Mouse (Mus musculus) right cerebral cortex, adult 18-20 months (tissue): ENCODE data around the gene Cherp.

Source experiments
- DNase-seq: peaks from one replicate; pipeline ENCODE4 v3.0.0; 2022; ENCODE audit warnings: mixed read lengths

The Cherp gene

DNA sequence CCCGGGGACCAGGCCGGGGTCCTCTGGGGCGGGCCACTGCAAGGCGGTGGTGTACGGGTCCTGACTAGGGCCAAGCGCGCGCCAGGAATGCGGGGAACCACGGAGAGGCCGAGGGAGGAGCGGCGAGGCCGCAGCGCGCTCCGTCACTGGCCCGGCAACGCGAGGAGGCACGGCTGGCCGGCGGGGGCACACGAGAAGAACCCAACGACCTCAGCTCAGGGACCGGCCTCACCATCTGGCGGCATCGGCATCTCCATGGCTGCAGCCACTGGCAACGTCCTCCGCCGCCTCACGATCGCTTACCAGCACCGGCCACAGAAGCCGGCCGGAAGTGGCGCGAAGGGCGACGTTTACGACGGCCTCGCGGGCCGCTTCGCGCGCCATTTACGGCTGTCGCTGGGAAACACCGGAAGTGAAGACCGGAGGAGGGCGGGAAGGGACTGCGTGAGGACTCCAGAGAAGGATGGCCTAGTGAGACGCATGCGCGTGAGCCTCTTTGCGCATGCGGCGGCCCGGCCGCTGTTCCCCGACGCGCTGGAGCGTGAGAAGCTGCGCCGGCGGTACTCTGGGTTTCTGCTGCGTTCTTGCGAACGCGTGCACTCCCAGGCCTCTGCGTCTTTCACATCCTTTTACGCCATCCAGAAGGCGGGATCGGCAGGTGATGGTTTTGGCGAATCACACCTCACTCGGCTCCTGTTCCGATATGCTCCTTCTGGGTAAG, at the start of gene Cherp:
TSS of gene Cherp (minus strand) at position 401 of the 721 bp plus-strand sequence.
- peak; percentile 98 for DNase-seq

DNA sequence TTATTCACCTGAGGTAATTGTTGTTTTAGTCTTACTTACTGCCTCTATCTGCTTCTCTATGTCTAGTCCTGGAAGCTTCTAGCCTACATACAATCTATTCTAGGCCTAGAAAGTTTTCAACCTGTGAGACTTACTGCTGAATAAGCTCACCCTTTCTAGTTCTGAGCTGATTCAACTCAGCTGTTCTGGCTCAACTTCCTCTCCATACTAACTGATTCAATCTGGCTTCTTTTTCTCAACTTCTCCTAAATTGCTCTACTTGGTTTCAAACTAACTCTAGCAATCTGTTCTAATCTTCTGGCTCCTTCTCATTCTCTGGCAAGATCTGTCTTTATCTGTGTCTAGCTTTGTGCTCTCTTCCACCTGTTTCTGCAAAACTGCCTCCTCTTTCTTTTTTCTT, 46.9 kb upstream of the Cherp start:
- DNase-seq: no peak

DNA sequence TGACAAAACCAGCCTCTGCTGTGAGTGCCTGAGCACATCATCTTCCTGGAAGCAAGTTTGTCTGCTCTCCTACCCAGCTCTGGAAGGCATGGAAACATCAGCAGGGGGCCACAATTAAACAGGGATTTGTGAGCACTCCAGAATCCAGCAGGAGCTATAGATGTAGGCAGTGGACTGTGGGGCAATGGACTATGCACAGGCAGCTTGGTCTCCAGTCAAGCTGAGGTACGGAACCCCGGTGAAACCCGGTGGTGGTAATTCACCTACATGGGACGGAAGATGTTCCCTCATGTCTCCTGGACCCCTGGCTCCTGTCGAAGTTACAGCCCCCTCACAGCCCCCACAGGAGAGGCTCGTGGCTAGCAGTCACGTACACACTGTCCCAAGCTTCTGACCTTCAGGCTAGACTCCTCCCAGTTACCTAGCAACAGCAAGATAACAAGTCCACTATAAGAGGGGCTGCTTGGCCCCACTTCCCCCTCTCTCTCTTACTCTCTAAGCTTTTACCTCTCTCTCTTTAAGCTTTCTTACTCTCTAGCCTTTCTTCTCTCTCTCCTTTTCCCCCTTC, 42.5 kb upstream of the Cherp start:
- no peak for DNase-seq

DNA sequence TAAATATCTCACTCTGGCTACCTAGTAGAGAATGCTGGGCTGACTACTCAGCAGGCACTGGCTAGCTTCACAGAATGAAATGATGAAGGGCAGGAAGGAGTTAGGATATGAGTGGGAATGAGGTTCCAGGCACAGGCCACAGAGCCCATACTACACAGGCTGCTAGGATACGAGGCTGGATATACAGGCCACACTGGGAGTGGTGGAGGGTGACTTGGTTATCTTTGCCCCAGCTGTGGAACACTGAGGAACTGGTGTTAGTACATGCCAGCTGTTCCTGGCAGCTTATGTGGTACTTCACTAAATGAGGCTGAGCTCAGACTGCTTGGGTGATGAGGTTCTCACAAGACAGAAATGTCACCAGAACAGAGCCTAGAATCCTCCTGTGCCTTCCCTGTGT, 38.1 kb upstream of the Cherp start:
- no peak for DNase-seq

DNA sequence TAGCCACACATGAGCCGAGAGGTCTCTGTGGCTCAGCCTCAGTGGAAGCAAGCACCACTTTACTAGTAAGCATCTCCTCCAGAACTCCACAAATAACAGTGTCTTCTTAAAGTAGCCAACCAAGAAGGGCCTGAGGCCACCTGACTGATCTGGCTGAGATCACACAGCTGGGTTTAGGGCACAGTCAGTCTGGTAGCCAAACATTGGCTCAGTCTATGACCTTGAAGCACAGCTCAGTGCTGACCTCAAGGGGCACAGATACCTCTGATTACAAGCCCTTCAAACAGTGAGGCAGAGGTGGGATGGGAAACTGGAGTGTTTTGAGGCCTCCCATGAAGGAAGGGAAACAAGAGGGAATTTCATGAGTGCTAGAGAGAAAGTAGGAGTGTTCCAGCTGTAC, 37.6 kb upstream of the Cherp start:
- no peak for DNase-seq

DNA sequence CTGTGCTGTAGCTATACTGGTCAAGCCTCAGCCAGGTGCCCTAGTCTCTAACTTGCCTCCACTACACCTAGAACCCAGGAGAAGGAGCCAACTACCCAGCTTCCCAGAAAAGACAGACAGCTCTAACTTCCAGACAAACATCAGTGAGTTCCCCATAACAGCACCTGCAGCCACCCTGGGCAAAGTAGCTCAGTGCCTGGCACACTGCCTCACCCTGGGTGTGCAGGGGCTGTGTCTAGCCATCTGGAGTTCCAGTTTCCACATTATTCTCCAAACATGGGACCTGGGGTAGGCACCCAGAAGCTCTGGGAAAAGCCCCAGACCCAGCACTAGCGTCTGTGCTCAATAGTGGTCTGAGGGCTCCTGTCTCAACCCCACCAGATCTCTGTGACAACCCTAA, 32.5 kb upstream of the Cherp start:
- DNase-seq: no peak

DNA sequence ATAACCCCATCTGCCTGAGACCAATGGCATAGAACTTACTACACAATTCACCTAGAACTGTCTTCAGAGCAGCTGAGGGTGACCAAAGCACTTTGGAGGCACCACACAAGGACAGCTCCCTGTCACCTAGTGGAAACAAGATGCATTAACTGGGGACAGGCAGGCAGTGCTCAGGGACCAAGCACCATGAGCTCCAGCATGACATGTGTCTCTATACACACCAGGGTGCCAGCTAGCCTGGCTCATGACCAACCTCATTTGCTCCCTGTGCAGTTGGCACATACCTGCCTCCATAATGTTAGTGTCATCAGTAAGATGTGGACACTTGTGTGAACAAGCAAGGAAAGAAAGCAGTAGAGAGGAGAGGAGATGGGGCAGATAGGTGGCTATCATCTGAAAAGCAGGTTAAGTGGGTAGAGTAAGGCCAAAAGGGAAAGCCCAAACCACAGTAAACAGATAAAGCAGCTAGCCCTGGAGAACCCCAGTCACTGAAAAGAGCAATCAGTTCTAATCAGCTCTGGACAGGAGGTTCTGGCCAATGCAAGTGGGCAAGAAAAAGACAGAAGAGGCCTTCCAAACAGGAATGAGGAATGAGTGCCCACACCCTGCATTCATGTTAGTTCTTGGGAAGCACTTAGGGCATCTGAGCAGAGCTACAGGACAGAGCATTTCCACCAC, 29.8 kb upstream of the Cherp start:
- no peak for DNase-seq

DNA sequence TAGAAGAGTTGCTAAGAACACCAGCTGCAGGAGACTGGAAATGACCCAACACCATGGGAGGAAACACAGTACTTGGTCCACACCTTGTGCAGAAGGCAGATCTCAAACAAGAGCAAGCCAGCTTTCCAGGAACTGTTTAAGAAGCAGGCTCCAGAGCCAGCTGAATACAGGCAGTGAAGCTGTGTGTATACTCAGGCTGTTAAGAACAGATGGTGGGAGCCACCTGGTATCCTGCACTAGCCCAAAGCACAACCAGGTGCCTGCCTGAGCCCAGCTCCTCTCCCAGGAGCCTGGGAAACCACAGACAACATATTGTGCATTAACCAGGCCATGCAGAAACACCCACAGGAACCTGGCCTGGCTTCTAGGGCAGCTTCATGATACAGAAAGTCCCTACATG, 29.1 kb upstream of the Cherp start:
- peak; percentile 62 for DNase-seq

DNA sequence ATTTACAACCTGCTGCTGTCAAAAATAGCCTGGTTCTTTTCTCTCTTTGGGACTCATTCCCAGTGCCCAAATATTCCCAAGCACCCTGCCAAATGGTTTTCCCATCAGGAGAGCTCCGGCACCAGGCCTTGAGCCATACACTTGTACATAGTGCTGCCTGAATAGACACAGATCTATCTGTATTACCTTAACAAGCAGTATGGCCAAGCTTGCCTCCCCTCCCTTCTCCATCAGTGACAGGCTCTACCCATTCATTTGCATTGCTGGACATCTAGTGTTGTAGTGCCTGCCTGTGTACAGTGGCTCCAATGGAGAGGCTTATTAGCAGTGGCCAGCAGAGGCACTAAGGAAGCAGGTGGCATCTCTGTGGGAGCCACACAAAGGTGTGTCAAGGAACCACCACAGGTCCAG, 25.5 kb upstream of the Cherp start:
- no peak for DNase-seq

DNA sequence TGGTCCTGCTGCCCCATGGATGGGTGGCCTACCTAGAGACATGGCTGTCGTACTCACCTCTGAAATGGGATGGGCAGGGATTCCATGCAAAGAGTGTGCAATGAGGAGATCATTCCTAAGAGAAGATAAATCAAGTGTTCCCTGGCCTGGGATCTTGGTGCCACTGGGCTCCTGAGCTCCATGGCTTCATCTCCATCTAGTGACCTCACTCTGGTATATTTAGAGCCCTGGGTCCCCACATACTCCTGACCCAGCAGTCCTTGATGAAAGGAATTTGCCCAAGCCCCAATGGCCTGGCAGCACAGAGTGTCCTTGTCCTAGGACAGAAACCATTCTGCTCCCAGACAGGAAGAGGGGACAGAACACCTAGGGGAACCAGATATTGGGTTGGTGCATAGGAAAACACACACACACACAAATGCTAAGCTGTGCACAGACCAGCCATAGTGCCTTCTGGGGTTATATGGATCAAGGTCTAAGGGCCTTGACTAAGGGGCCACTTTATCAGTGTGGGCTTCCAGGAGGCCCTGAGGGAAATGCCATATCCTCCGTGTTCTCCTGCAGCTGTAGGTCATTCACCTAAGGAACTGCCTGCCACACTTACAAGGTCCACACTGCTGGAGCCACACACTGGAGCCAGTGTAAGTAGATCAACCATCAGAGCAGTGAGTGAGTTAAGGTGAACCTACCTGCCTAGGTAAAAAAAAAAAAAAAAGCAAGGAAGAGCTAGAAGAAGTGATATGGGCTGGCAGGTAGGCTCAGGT, 24.7 kb upstream of the Cherp start:
- DNase-seq: no peak

DNA sequence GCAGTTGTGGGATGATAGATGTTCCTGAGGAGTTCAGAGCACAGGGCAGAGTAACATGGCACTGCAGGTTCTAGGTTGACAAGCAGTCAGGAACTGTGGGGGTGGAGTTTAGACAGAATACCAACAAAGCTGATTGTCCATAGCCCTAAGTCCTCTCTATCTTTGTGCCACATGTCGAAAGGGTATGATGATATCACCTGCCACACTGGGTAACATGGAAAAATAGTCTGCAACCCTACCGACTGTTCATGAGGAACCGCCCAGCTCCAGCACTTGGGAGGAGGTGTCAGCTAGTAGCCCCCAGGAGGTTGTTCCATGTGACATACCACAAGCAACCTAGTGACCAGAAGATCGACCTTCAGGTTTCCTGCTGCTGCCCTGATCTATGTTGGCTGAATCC, 23.5 kb upstream of the Cherp start:
- no peak for DNase-seq

DNA sequence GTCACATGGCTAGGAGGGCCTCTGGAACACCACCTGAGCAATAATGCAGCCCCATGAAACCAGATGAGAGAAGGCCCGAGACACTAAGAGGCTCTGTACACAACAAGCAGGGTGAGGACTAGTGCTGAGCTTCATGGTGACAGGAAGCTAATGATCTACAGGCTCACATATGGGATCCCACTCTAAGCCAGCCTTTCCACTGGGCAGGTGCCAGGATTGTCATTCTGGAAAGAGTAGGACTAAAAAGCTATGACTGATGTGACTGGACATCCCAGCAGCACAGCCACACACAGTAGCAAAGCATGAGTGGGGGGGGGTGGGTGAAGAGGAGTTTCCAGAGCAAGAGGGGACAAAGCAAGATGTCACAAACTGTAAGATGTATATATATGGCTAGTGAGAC, 22.9 kb upstream of the Cherp start:
- no peak for DNase-seq

DNA sequence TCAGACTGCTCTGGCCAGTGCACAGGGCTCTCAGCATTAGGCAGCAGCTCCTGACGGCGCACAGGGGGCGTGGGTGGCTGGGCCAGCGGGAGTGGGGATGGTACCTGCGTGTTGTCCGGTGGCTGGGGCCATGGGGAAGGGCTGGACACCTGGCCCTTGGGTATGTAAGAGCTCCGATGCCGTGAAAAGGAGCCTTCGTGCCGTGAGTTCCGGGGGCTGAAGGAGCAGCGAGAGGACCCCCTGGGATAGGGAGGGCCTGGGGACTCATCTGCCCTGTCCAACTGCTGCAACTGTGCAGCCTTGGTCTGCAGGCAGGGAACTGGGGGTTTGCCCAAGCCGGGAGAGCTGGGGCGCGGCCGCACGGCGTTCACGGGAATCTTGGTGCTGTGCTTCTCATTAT, 21.2 kb upstream of the Cherp start:
- no peak for DNase-seq

DNA sequence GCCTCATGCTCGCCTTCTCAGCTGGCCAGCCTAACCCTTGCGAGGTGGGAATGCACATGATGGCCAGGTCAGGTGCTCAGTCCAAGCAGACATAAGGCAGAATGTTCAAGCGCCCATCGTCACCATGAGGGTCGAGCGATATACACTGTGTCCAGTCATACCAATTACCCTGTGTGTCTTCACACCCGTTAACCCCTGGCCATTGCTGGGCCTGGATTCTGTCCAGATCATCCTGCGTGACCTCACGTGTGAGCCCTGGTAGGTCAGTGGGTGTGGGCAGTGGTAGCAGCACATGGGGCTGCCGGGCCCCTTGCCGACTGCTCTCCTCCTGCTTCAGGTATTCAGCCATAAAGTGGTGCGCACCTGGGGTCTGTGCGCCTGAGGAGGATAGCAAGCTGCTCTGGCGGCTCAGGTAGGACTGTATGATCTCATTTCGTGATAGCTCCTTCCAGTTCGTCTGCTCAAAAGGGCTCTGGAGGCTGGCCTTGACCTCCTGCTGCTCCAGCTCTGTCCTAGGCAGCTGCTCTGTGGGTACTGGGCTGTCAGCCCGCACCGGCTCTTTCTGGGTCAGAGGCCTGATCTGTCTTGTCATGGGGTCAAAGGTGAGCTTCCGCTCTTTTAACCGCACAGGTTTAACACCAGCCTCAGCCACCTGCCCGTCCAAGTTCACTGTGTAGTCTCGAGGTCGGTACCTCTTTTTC, 20.5 kb upstream of the Cherp start:
- DNase-seq: no peak

DNA sequence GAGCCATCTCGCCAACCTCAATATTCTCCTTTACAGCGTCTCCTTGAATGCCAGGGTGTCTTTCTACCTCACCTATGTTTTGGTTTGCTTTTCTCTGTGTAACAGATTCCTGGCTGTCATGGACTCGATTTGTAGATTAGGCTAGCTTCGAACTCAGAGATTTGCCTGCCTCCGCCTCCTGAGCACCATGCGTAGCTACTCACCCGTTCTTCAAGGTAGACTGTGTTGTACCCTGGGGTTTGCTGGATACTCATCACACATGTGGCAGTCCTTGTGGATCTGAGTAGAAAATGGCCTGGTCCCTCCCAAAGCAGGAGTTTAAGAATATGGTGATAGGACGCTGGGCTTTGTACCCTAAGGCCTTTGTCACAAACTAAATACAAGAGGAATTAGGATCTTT, 18.4 kb upstream of the Cherp start:
- DNase-seq: no peak

DNA sequence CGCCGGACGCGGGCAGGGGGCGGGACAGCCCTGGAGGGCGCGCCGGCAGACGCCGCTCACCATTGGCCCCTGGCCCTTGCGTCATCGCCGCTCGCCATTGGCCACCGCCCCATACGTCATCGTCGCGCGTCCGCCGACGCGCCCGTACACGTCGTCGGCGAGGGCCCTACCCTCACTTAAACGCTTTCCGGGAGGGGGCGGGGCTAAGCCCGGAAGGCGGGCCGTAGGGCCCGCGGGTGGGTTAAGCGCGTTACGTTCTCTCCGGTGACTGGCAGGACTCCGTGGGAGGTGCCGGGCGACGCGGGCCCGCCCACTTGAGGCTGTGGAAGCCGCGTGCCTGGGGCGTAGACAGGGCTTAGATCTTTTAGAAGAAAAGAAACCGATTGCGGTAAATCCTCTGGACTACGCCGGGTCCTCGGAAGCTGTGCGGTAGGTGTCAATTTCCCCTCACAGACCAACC, 17.6 kb upstream of the Cherp start:
- peak; percentile 99 for DNase-seq

DNA sequence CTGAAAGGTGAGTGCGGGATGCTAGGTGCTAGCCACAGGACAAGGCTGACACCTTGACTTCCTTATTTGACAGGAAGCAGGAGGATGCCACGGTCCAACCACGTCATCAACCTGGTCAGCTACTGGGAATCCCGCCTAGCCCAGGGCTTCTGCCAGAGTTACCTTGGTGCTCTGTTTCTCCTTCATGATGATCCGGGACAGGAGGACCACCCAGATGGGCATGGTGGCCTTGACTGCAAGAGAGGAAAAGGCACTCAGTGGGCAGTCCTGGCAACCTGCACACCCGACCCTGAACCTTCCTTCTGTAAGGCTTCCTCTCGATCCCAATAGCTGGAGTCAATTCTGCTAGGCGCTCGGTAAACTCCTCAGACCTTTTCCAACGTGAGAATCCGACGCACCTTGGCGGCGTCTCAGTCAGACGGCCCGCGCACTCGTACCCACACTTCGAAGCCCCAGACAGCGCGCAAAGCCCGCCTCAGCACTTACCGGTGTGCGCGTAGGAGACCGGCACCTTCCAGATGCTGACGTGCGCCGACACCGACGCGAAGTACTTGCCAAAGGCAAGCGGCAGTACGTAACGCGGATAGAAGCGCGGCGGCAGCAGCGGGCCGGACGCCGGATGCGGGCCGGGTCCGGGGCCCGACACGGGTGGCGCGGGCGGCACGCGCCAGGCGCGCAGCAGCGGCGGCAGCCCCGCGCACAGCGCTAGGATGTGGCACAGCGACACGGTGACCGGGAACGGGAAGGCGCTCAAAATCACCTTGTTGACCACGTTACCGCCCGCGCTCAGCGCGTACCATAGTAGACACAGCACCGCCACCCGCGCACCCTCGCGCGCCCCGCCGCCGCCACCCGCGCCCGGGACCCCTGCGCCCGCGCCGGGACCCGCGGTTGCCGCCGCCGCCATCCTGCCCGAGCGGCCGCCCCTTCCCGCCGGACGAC, 16.9 kb upstream of the Cherp start, which contains the start of gene Slc35e1:
TSS of gene Slc35e1 (minus strand) at position 935 of the 942 bp plus-strand sequence.
- DNase-seq: peak; percentile 55

DNA sequence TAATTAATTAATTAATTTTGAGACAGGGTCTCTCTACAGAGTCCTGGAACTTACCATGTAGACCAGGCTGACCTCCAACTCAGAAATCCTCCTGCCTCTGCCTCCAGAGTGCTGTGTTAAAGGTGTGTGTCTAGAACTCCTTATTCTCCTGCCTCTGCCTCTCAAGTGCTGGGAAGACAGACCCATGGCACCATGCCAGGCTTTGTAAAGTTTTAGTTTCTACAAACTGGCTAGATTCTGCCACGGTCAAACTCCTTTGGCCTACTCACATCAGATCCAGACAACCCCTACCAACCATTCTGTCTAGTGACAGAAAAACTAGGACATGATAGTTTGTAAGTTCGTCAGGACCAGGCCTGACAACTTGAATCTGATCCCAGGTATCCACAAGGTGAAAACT, 16.0 kb upstream of the Cherp start:
- DNase-seq: no peak

DNA sequence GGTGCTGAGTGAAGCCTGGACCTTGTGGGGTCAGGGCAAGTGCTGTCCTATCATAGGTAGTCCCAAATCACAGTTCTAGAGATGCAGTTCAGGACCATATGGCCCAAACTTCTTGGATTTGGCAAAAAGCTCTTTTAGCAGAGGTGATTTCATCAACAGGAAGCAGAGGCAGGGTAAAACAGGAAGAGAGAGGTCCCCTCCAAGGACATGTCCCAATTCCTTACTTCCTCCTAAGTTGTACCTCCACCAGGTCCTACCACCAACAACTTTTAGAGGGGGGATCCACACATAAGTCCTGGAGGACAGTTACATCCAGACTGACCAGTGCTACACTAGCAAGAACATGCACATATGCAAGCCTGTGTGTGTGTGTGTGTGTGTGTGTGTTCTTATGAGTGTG, 12.0 kb upstream of the Cherp start:
- DNase-seq: no peak

DNA sequence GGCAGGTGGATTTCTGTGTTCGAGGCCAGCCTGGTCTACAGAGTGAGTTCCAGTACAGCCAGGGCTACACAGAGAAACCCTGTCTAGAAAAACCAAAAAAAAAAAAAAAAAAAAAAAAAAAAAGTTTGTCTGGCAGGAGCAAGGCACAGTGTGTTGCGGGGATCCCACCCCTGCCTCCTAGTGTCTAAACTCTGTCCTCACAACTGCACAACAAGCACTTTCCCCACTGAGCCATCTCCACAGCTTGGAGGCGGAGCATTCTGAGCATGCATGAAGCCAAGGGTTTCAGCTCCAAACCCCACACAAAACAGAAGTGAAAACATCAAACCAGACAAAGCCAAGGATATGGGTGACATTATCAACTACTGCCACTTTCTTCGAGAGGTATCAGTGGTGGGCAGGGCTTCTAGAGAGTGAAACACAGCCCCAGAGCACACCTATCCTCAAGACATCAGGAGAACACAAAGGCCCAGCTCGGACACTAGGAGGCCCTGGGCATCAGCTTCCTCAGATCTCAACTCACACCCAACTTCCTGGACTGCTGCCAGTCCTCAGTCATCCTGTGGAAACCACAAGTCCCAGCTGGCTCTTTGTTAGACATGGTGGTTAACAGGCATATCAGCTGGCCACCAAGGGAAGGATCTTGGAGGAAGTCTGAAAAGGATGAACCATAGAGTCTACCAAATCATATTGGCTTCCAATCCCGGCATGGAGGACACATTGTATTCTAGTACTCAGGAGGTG, 10.6 kb upstream of the Cherp start:
- DNase-seq: no peak

DNA sequence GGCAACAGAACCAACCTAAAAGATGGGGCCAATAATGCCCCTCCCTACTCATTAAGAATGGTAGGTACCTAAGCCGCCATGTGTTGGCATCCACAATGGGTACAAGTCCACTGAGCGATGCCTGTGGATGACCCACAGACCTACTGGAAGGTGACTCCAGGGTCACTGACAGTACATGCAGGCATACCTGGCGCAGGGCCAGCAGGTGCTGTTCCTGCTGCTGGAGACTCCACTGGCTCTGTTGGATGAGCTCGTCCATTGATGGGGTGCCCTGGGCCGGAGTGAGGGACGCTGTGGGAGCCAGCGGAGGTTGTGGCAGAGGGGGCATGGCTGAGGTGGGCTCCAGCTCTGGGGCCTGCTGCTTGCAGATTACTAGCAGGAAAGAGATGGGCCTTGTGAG, 4.3 kb downstream of the Cherp start:
- DNase-seq: no peak
